Mouse (Mus musculus): ENCODE measurements around the gene Eif1.

DNA sequence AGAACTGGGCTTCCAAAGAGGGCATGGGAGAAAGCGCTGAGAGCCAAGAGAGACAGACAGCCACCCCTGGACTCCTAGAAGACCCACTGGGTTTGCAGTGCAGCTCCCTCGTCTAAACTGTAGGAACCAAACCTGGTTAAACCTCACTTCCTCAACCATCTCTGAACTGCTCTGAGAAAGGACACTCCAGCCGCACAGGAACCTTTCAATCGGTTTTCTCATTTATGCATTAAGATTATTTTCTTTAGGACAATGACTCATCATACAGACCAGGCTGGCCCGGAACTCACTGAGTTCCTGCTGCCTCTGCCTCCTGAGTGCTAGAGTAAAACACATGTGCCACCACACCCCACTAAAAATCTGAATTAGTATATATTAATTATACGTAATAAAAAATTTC, 8.1 kb downstream of the Eif1 start:
- TF ChIP-seq ZC3H11A (IDR thresholded peaks at IDR 0.05; ENCODE audit: borderline replicate concordance, low read depth, low read length) (no peak), ZNF384 (IDR thresholded peaks at IDR 0.05; ENCODE audit: low read depth, low read length) (no peak), CHD2 (IDR thresholded peaks at IDR 0.05; ENCODE audit: low read depth, low read length) (no peak)

Measured in ES-E14 (cell line).